Mouse (Mus musculus) kidney, adult 11 months (tissue): ENCODE results near the gene Gps2.
A peak's percentile ranks its signal among the peaks of the same experiment; 100 is the strongest.
"Not testable (repeated sequence)": the region's sequence is repeated elsewhere in the genome, so short reads cannot be mapped to it uniquely, and the experiment has no call there.

Experiments used
- DNase-seq: peaks from one replicate; pipeline ENCODE4 v3.0.0; 2022

Gene Gps2

GRCm38 (mm10) chr11:69917379-69917948 is 3.8 kb downstream of the Gps2 start:
- no peak for DNase-seq

DNA sequence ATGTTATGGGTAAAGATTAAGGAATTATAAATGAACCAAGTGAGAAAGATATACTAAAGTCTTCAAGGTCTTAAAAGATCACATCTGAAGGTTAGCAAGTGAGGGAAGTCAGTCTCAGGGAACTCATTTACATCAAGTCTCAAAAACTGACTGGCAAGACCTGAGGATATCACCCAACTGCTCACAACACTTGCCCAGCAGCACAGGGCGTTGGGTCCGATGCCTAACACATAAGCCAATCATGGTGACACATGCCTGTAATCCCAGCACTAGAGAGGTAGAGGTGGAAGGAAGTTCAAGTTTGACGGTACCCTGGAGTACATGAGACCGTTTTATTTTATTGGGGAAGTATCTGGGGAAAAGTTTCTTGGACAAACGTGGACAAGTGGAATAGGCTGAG is 4.4 kb downstream of the Gps2 start:
- no peak for DNase-seq

- no peak for DNase-seq
These were observed 5.4 kb downstream of the Gps2 start for GRCm38 (mm10) chr11:69919053-69919452.

DNA sequence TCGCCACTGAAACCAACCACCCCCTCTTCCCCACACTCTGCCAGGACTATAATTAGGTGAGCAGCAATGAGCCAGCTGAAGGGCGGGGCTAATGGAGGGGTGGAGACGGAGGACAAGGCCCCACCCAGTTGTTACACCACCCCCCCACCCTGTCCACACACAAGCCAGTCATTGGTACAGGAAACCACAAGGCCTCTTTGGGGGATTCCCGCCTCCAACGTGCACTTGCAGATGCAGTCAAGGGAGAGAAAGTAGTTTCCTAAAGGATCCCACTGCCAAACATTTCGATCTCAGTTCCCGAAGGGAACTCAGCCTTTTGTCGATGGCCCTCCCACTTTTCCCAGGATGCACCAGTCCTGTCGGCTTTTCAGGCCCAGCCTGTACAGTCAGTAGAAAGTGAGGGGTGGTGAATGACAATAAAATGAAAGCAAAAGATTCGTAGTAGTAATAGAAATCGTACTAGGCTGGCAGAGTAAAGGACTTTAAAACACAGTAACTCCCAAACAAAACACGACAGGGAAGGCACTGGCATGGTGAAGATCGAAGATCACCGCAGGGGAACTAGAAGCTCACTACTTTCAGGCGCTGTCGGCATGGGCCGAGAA is 6.1 kb downstream of the Gps2 start:
- peak; percentile 84 for DNase-seq

DNA sequence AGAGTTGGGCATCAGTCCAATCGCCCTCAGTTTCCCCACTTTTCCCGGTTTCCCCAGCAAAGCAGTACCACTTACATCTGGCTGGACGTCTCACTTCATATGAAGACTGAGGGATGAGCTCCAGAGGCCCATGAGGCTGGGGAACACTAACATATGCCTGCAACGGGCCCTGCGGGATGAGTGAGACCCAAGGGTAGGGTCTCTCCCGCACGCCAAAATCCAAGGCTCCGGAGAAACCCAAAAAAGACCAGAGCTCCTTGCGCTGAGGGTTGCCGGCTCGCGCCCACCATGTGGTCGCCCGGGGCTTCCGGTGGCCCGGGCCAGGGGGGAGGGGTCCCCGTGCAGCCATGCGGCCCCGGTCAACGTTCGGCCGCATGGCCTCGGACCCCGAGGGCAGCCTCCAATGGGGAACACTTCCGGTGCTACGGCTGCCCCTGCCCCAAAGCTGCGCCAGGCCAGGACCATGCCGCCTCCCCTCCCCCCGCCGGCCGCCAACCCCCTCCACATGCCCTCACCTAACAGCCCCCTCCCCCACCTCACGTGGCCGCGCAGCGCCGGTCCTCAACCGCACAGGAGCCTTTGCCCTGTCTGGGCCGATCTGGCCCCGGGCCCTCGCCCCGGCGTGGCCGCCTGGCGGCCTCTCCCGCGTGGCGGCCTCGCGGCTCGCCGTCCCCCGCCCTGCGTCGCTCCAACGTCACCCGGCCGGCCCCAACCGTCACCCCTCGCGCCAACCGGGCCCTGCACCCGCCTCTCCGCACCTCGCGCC is 6.8 kb downstream of the Gps2 start:
- DNase-seq, result peak; percentile 59

GRCm38 (mm10) chr11:69921114-69922011 is 7.7 kb downstream of the Gps2 start, which contains the start of gene Eif5a:
TSS of gene Eif5a (minus strand) at chr11:69921958.
- DNase-seq, result peak; percentile 100

GRCm38 (mm10) chr11:69922012-69922756 is 8.5 kb downstream of the Gps2 start:
- DNase-seq, result no peak

DNA sequence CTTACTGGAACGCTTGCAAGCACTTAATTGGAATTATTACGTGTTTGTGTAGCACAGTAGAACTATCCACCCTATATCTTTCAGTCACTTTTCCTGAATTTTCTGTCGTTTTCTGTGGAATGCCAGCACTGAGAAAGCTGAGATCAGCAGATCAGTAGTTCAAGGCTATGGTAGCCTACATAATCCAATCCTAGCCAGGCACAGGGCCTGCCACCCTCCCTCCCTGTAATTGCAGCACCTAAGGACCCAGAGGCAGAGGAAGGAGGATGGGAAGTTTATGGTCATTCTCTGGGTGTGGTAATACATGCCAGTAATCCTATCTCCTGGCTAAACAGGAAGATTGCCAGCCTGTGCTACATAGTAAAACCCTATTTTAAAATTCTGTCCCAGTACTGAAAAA is 9.1 kb downstream of the Gps2 start:
- no peak for DNase-seq

- DNase-seq, result no peak
These were observed 13.8 kb downstream of the Gps2 start for GRCm38 (mm10) chr11:69927501-69927900.

DNA sequence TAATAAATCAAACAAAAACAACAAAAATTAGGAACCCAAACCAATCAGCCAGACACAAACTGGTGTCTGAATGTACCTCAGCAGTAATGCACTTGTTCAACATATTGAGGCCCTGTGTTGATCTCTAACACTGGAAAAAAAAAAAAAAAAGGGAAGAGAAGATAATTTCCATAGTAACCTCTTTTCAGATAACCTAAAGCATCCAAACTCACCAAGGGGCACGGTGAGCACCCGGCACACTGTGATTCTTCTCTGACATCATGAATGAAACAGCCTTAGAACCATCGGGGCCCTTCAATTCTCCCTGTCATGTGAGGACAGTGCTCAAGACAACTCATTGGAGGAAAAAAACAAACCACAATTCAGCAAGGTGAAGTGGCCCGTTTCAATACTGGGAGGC is 16.0 kb downstream of the Gps2 start:
- DNase-seq, result no peak

DNA sequence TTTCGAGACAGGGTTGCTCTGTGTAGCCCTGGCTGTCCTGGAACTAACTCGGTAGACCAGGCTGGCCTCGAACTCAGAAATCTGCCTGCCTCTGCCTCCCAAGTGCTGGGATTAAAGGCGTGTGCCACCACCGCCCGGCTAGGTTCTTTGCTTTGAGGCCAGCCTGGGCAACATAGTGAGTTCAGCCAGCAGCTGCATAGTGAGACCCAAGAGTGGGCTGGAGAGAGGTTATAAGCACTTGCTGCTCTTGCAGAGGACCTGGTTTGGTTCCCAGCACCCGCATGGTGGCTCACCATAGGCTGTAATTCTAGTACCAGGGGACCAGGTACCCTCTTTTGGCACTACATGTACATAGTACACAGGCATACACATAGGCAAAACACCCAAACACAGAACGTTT is 16.5 kb downstream of the Gps2 start:
- not testable (repeated sequence) for DNase-seq

DNA sequence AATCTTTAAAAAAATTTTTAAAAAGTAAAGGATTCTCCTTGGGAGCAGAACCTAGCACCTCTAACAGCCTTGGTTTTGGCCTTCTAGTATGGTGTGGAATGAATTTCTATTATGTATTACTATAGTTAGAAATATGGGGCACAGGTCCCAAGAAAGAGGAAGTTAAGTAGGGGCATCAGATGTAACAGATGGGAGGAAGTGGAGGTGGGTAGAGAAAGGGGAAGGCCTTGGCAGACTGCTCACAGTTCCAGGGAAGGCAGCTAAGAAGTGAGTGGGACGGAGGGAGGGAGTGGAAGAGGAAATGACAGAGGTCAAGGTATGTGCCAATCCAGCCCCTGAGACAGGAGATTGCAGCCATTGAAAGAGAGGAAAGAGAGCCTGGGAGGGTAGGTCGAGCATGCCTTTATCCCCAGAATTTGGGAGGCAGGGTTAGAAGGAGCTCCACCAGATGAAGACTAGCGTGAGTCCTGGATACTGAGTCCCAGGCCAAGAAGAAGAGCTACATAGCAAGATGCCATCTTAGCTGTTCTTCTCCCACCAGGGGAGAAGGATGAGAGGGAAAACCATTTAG is 17.4 kb downstream of the Gps2 start:
- DNase-seq, result no peak

GRCm38 (mm10) chr11:69931769-69932168 is 18.1 kb downstream of the Gps2 start:
- no peak for DNase-seq

DNA sequence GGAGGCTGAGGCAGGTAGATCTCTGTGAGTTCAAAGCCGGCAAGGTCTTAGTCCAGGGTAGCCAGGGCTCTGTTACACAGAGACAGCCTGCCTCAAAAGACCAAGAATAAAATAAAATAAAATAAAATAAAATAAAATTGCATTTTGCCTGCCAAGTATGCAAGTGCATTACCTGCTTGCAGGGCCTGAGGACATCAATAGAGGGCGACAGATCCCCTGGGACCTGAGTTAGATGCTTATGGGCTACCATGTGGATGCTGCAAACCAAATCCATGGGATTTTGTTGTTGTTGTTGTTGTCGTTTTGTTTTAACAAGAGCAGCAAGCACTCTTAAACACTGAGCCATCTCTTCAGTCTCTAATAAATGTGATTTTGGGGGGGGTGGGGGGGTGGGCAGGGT is 18.6 kb downstream of the Gps2 start:
- DNase-seq, result no peak

DNA sequence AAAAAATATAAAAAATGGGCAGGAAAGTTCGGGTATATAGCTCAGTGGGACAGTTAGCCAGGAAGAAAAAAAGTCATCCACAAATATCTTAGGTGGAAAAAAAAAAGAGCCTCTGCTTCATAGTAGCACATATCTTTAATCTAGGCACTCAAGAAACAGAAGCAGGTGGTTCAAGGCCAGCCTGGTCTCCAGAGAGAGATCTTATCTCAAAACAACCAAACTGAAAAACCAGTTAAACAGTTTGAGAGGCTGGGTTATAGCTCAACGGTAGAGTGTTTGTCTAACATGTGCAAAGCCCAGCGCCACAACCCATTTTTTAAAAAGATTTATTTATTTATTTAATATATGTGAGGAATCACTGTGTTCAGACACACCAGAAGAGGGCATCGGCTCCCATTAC is 19.4 kb downstream of the Gps2 start:
- no peak for DNase-seq

DNA sequence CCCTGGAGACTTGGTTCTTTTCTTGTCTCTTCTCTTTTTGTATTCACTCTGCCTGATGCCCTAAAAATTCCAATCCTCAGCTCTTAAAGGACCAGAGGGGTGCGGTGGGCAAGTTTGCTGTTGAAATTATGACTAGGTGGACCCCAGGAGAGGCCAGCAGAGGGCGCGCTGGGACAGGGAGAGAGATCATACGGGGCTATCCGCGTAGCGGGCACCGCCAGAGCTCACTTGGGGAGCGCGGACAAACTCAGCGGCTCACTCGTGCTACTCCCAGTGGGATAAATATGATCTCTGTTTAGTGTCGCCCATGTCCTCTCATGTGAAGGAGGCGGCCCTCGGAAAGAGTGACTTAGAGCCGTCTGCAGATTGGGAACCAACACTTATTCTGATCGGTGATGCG is 20.5 kb downstream of the Gps2 start:
- DNase-seq, result peak; percentile 77

DNA sequence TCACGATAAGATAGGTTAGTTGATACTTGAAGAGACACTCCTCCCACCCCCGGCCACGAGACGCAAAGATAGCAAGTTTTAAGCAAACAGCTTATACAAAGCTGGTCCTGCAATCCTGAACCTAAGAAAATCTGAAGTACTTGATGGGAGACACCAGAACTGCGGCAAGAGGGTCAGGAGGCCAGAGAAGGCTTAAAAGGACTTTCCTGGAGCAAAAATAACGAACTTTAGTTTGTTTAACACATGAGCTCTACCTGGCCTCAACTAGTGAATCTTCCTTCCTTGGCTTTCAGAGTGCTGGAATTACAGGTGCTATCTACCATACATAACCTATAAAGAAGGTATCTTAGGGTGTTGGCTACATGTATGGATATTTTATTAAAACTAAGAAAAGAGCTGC is 21.0 kb downstream of the Gps2 start:
- no peak for DNase-seq

GRCm38 (mm10) chr11:69935137-69935879 is 21.6 kb downstream of the Gps2 start, which contains the start of gene Ybx2:
TSS of gene Ybx2 (plus strand) at chr11:69935796.
- peak; percentile 92 for DNase-seq

DNA sequence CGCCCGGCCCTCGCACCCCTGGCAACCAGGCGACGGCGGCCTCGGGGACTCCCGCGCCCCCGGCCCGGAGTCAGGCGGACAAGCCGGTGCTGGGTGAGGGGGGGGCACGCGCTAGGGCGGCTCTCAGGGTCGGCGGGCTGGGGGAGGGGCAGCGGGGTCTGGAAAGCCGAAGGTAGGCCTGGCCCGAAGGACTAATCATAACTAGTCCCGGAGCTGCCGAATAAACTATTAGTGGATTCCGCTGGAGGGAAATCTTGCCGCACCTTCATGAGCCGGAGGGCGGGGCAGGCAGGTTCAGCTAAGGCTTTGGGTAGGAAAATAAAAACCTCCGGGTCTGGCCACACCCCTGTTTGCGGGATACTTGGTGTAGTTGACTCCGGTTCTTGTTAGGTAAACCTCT is 22.5 kb downstream of the Gps2 start:
- peak; percentile 68 for DNase-seq

GRCm38 (mm10) chr11:69936714-69937347 is 23.1 kb downstream of the Gps2 start:
- peak; percentile 80 for DNase-seq

GRCm38 (mm10) chr11:69937385-69937784 is 23.7 kb downstream of the Gps2 start:
- no peak for DNase-seq
